Comparison of ENCODE assay signal across 8 mouse cellular contexts in genomic region chr11:23255053-23255426, GRCm38 (mm10). TPM values are rescaled to one million over a fixed set of nuclear protein-coding genes. Genes with fewer than 3 reads are reported as not detected.
A peak's percentile ranks its signal among the peaks of the same experiment; 100 is the strongest.
DNase-seq lines count a peak whose midpoint lies in the region; ATAC-seq and TF ChIP-seq lines count a peak whose summit lies in the region.

No protein-coding gene starts in this region.

- DNase-seq in kidney, postnatal 0 days (ENCODE audit: low spot score), result no peak
- no peak for DNase-seq in kidney, adult 8-10 months
- no peak for DNase-seq in embryonic facial prominence, embryonic 11.5 days (ENCODE audit: low spot score)
- DNase-seq in hindbrain, postnatal 0 days (ENCODE audit: low spot score), result no peak
- DNase-seq in right cerebral cortex, adult 18-20 months, result no peak
- no peak for DNase-seq in adrenal gland, adult (ENCODE audit: inconsistent age in 2 of 2, low spot score in 1 of 2)
- no peak for DNase-seq in left cerebral cortex, adult 11 months (ENCODE audit: low spot score)

- no peak for TF ChIP-seq CTCF in kidney, postnatal 0 days (IDR thresholded peaks at IDR 0.05; ENCODE audit: low read depth)
- no peak for TF ChIP-seq CTCF in hindbrain, postnatal 0 days (IDR thresholded peaks at IDR 0.05; ENCODE audit: low read depth)

- H3K4me2 ChIP-seq in kidney, postnatal 0 days (ENCODE audit: low read length), result peak overlapping the region; percentile 66
- peak overlapping the region; percentile 32 for H3K4me2 ChIP-seq in embryonic facial prominence, embryonic 11.5 days (ENCODE audit: low read depth, low read length)
- H3K4me2 ChIP-seq in hindbrain, postnatal 0 days (ENCODE audit: low read depth, low read length), result peak overlapping the region; percentile 66

- ATAC-seq in kidney, postnatal 0 days (replicated peaks; ENCODE audit: low FRiP score, low read depth), result no peak
- no peak for ATAC-seq in embryonic facial prominence, embryonic 11.5 days (replicated peaks; ENCODE audit: insufficient number of reproducible peaks, low FRiP score, low TSS enrichment, low read depth)
- no peak for ATAC-seq in hindbrain, postnatal 0 days
- peak; percentile 1; the same call in 1 of the 2 replicates for ATAC-seq in monocyte, adult 5-6 weeks (replicated peaks; ENCODE audit: insufficient number of reproducible peaks, low FRiP score, low TSS enrichment, poor library complexity, severe bottlenecking)

- H3K9ac ChIP-seq in kidney, postnatal 0 days (ENCODE audit: low read depth, low read length), result peak overlapping the region; percentile 71
- H3K9ac ChIP-seq in embryonic facial prominence, embryonic 11.5 days (replicated peaks; ENCODE audit: low read length), result peak overlapping the region; percentile 75
- peak overlapping the region; percentile 71 for H3K9ac ChIP-seq in hindbrain, postnatal 0 days (replicated peaks; ENCODE audit: low read length)

- H3K4me1 ChIP-seq in kidney, postnatal 0 days (replicated peaks; ENCODE audit: insufficient read depth, low read length), result no peaks in the 10 kb centered on the region
- no peaks in the 10 kb centered on the region for H3K4me1 ChIP-seq in embryonic facial prominence, embryonic 11.5 days (ENCODE audit: control insufficient read depth, insufficient read depth, low read length)
- H3K4me1 ChIP-seq in hindbrain, postnatal 0 days (ENCODE audit: insufficient read depth, low read length), result 0 out of 2 replicates have a peak, but pooled peaks cover 6% of the 10 kb centered on the region

- H3K27me3 ChIP-seq in kidney, postnatal 0 days (ENCODE audit: insufficient read depth, low read length), result no peaks in the 10 kb centered on the region
- no peaks in the 10 kb centered on the region for H3K27me3 ChIP-seq in embryonic facial prominence, embryonic 11.5 days (ENCODE audit: control insufficient read depth, insufficient read depth, low read length)
- no peaks in the 10 kb centered on the region for H3K27me3 ChIP-seq in hindbrain, postnatal 0 days (ENCODE audit: insufficient read depth, low read length)

- WGBS in kidney, postnatal 0 days, result 1% methylated on average over 24 of the region's 24 CpGs
- 2% methylated on average over 24 of the region's 24 CpGs for WGBS in embryonic facial prominence, embryonic 11.5 days
- 2% methylated on average over 24 of the region's 24 CpGs for WGBS in hindbrain, postnatal 0 days

- peak overlapping the region; percentile 94 for H3K27ac ChIP-seq in kidney, postnatal 0 days
- peak overlapping the region; percentile 63 for H3K27ac ChIP-seq in embryonic facial prominence, embryonic 11.5 days (replicated peaks; ENCODE audit: low read depth, low read length)
- peak overlapping the region; percentile 100 for H3K27ac ChIP-seq in hindbrain, postnatal 0 days

- H3K36me3 ChIP-seq in kidney, postnatal 0 days (ENCODE audit: insufficient read depth, low read length), result no peaks in the 10 kb centered on the region
- no peaks in the 10 kb centered on the region for H3K36me3 ChIP-seq in embryonic facial prominence, embryonic 11.5 days (replicated peaks; ENCODE audit: control insufficient read depth, insufficient read depth, low read depth, low read length)
- no peaks in the 10 kb centered on the region for H3K36me3 ChIP-seq in hindbrain, postnatal 0 days (ENCODE audit: insufficient read depth, low read length)

- no peaks in the 10 kb centered on the region for H3K9me3 ChIP-seq in kidney, postnatal 0 days (replicated peaks; ENCODE audit: low read length)
- H3K9me3 ChIP-seq in embryonic facial prominence, embryonic 11.5 days (replicated peaks; ENCODE audit: control insufficient read depth, low read length), result no peaks in the 10 kb centered on the region
- no peaks in the 10 kb centered on the region for H3K9me3 ChIP-seq in hindbrain, postnatal 0 days (ENCODE audit: low read length)

- peak overlapping the region; percentile 99 for H3K4me3 ChIP-seq in kidney, postnatal 0 days (replicated peaks; ENCODE audit: low read depth, low read length)
- peak overlapping the region; percentile 39 for H3K4me3 ChIP-seq in embryonic facial prominence, embryonic 11.5 days (ENCODE audit: low read depth, low read length)
- peak overlapping the region; percentile 99 for H3K4me3 ChIP-seq in hindbrain, postnatal 0 days (ENCODE audit: low read length)

RNA-seq across cellular contexts. Expression of gene Xpo1, which starts 0.8 kb away (rescaled TPM):
- 45.7 and 49.3 TPM in 2 replicates for polyA plus RNA-seq in kidney, postnatal 0 days (2015; fragmentation: Nextera tagmentation; extraction: Ambion mirVana)
- 181 and 214 TPM in 2 replicates for polyA plus RNA-seq in embryonic facial prominence, embryonic 11.5 days (2014; fragmentation: Nextera tagmentation; extraction: Ambion mirVana)
- 50.7 and 51.8 TPM in 2 replicates for total RNA-seq in hindbrain, postnatal 0 days (2014; rRNA removed)
- 40.8 and 43.7 TPM in 2 replicates for polyA plus RNA-seq in hindbrain, postnatal 0 days (2015; fragmentation: Nextera tagmentation; extraction: Ambion mirVana)
- total RNA-seq in monocyte, adult 5-6 weeks (2017), result 199 to 255 TPM (median 205 TPM) in 3 replicates

RNA-seq across cellular contexts. Expression of gene Usp34, which starts 51.7 kb away (rescaled TPM):
- polyA plus RNA-seq in kidney, postnatal 0 days (2015; fragmentation: Nextera tagmentation; extraction: Ambion mirVana), result 22.5 and 24.5 TPM in 2 replicates
- polyA plus RNA-seq in embryonic facial prominence, embryonic 11.5 days (2014; fragmentation: Nextera tagmentation; extraction: Ambion mirVana), result 37.7 and 40.4 TPM in 2 replicates
- 95.2 and 95.3 TPM in 2 replicates for total RNA-seq in hindbrain, postnatal 0 days (2014; rRNA removed)
- 24.5 and 26.7 TPM in 2 replicates for polyA plus RNA-seq in hindbrain, postnatal 0 days (2015; fragmentation: Nextera tagmentation; extraction: Ambion mirVana)
- 42.1 to 86.7 TPM (median 46.2 TPM) in 3 replicates for total RNA-seq in monocyte, adult 5-6 weeks (2017)

Comparison
In these comparisons a context has a peak if more than half of its experiments do, and no peak if none do; other contexts are left out.
1. H3K4me3 ChIP-seq: peak in every context shown above with its lines; median percentile 99 in kidney, postnatal 0 days; 99 in hindbrain, postnatal 0 days; 39 in embryonic facial prominence, embryonic 11.5 days.